Mouse (Mus musculus): ENCODE measurements at regions not wholly inside any gene's neighbourhood (a gene's known extent, or its start where the extent isn't known, plus 50 kb on each side); places are given as distances from the start of the nearest gene placed in this dataset.

DNA sequence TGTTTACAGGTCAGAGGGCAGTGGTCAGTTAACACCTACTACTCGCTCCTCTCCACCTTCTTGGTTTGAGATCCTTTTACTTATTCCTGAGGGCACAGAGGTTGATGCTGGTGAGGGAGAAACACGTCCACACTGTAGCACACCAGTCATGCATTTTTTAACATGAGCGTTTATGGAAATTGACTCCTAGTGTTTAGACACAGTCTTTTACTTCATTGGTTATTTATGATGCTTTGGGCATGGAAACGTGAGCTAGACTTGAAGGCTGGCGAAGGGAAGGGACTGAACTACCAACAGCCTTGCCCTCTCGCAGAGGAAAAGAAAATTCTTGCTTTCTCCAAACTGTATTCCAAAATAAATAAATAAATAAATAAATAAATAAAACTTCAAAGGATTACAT is 61.6 kb upstream of the Daam1 start:
- TF ChIP-seq GATA1 (IDR thresholded peaks at IDR 0.05; ENCODE audit: borderline replicate concordance, low read length), result no peak
- no peak for TF ChIP-seq FLI1 (IDR thresholded peaks at IDR 0.05; ENCODE audit: low read length)
